Mouse (Mus musculus) limb, embryonic 13.5 days (tissue): ENCODE data around the gene C3. TPM values are rescaled to one million over a fixed set of nuclear protein-coding genes. Genes with fewer than 3 reads are reported as not detected.

Experiments
- ATAC-seq: fragments of 200-750 bp; cut with Nextera tagmentation; 2 replicates; pipeline ENCODE4 v1.8.0; 2017; ENCODE audit warnings: low read depth, moderate number of reproducible peaks, moderate TSS enrichment; ENCODE audit not compliant: low FRiP score
- H3K27ac ChIP-seq: fragments of 300-500 bp; sonication (generic); 2 replicates; pipeline ENCODE4 v1.5.1; 2015; ENCODE audit warnings: inconsistent platforms, mild to moderate bottlenecking, moderate library complexity
- H3K27me3 ChIP-seq: fragments of 300-500 bp; sonication (generic); 2 replicates; pipeline ENCODE4 v1.6.1; 2015; ENCODE audit warnings: mild to moderate bottlenecking, inconsistent platforms
- H3K36me3 ChIP-seq: fragments of 300-500 bp; sonication (generic); 2 replicates; pipeline ENCODE4 v1.6.1; 2015; ENCODE audit warnings: inconsistent platforms, mild to moderate bottlenecking, moderate library complexity
- H3K4me1 ChIP-seq: fragments of 300-500 bp; sonication (generic); 2 replicates; pipeline ENCODE4 v1.6.1; 2015; ENCODE audit warnings: inconsistent platforms
- H3K4me2 ChIP-seq: fragments of 300-500 bp; sonication (generic); replicated peaks from 2 replicates; pipeline ENCODE4 v1.6.1; 2015; ENCODE audit warnings: inconsistent platforms, mild to moderate bottlenecking, moderate library complexity
- H3K4me3 ChIP-seq: fragments of 300-500 bp; sonication (generic); 2 replicates; pipeline ENCODE4 v1.5.1; 2015; ENCODE audit warnings: moderate library complexity, mild to moderate bottlenecking, inconsistent platforms
- H3K9ac ChIP-seq: fragments of 300-500 bp; sonication (generic); 2 replicates; pipeline ENCODE4 v1.6.1; 2015; ENCODE audit warnings: mild to moderate bottlenecking, inconsistent platforms
- H3K9me3 ChIP-seq: fragments of 300-500 bp; sonication (generic); 2 replicates; pipeline ENCODE4 v1.6.1; 2016; ENCODE audit warnings: inconsistent platforms
- WGBS: fragments of 180-500 bp; shearing (Covaris S2); methylation state at CpG from one replicate; pipeline ENCODE4 v1.1.7; 2015; 5-methylcytosine and 5-hydroxymethylcytosine counted together
- polyA plus RNA-seq: library from polyadenylated mRNA; unstranded; fragments of >200 nt; fragmentation: Nextera tagmentation; extraction: Ambion mirVana; gene quantifications from 2 replicates; pipeline ENCODE4 v1.2.1, GENCODE M21; 2015

C3 gene
- polyA plus RNA-seq, 1 experiment from 2014 or later: 0.31 TPM

DNA sequence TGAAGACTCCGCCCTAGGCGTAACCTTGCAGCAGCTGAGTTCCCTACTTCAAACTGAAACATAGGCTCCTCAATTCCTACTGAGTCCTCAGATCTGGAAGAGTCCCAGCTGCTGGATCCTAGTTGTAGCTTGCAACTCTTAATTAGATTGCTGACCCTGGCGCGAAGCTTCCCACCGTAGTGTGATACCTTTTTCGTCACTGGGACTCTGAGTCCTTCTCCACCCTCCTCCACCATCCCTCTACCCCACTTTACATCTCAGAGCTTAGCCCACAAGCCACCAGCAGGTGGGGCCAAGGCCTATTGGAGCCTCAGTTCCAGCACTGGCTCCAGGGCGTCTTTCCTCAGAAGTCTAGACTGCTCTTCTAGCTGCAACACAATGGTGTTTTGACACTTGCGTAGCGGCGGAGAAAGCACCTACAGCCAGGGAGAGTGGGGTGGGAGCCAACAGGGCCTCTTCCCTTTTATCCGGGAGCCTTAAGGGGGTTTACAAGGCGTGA, 20.3 kb upstream of the C3 start, which contains the start of gene Gpr108:
Gene Gpr108 (minus strand): TSS at position 246 of the 499 bp plus-strand sequence.
- ATAC-seq: peak; percentile 52
- Histone ChIP-seq H3K9me3 (no peaks in the 10 kb centered on the region), H3K4me2 (peak within 1 kb of the TSS; percentile 98), H3K27me3 (no peaks in the 10 kb centered on the region), H3K4me1 (peaks cover 29% of the 10 kb centered on the region), H3K4me3 (peak within 1 kb of the TSS; percentile 81), H3K9ac (peak within 1 kb of the TSS; percentile 79), H3K27ac (peak within 1 kb of the TSS; percentile 96), H3K36me3 (peaks cover 17% of the 10 kb centered on the region)
- 1% methylated on average over 12 of the region's 12 CpGs for WGBS

DNA sequence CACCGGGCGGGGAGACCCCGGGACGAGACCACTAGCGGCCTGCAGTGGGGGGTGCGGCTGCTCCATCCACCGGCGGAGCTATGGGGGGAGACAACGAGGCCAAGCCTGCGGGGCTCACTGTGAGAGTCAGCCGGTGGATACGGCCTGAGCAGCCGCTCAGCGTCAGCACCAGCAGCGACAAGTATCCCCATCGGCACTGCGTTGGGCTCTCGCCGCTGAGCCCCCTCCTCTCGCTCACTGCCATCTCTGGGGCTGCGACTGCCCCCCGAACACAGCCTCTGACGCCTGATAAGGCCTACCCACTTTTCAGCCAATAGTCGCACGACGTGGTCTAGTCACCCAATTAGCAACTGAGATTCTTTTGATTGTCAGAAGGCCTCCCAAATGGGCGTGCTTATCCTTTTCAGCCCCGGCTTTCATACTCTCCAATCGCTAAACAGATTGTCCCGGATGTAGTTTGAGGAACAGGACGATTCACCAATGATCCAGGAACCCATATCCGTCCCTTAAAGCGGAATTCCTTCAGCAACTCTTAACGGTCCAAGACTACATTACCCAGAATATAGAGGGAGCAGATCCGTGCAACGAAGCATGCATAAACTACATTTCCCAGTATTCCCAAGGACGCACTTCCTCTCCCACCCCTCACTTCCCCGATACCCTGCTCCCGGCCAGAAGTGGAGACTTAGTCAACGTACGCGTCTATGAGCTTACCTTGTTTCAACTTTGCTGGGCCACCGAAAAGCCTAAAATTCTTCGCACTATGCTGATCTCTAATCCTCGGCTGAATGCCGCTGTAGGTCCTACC, 19.7 kb upstream of the C3 start:
- Histone ChIP-seq H3K36me3 (peaks cover 20% of the 10 kb centered on the region), H3K4me3 (peak overlapping the region; percentile 81), H3K4me1 (peaks cover 29% of the 10 kb centered on the region), H3K9ac (peak overlapping the region; percentile 79), H3K9me3 (no peaks in the 10 kb centered on the region), H3K27me3 (no peaks in the 10 kb centered on the region), H3K4me2 (peak overlapping the region; percentile 98), H3K27ac (peak overlapping the region; percentile 96)
- ATAC-seq: peak; percentile 93
- WGBS: under 1% methylated on average over 46 of the region's 46 CpGs

- 4% methylated on average over 18 of the region's 18 CpGs for WGBS
- Histone ChIP-seq H3K9me3 (no peaks in the 10 kb centered on the region), H3K27me3 (no peaks in the 10 kb centered on the region), H3K4me3 (peak overlapping the region; percentile 81), H3K9ac (peak overlapping the region; percentile 79), H3K4me1 (peaks cover 29% of the 10 kb centered on the region), H3K4me2 (peak overlapping the region; percentile 84), H3K27ac (peak overlapping the region; percentile 96), H3K36me3 (peaks cover 28% of the 10 kb centered on the region)
- ATAC-seq: 0 out of 2 replicates have a peak, but pooled peaks have one; percentile 0
Observed at GRCm38 (mm10) chr17:57246663-57247392, 18.9 kb upstream of the C3 start.

GRCm38 (mm10) chr17:57245311-57245929, 17.5 kb upstream of the C3 start:
- Histone ChIP-seq H3K4me2 (peak overlapping the region; percentile 84; the same call in 1 of the 2 replicates), H3K9ac (no peak overlapping the region), H3K27me3 (no peaks in the 10 kb centered on the region), H3K9me3 (no peaks in the 10 kb centered on the region), H3K27ac (no peak overlapping the region), H3K36me3 (peaks cover 33% of the 10 kb centered on the region), H3K4me3 (0 out of 2 replicates have a peak overlapping the region, but pooled peaks have one; percentile 81), H3K4me1 (peaks cover 19% of the 10 kb centered on the region)
- no peak for ATAC-seq
- WGBS: 90% methylated on average over 10 of the region's 10 CpGs

DNA sequence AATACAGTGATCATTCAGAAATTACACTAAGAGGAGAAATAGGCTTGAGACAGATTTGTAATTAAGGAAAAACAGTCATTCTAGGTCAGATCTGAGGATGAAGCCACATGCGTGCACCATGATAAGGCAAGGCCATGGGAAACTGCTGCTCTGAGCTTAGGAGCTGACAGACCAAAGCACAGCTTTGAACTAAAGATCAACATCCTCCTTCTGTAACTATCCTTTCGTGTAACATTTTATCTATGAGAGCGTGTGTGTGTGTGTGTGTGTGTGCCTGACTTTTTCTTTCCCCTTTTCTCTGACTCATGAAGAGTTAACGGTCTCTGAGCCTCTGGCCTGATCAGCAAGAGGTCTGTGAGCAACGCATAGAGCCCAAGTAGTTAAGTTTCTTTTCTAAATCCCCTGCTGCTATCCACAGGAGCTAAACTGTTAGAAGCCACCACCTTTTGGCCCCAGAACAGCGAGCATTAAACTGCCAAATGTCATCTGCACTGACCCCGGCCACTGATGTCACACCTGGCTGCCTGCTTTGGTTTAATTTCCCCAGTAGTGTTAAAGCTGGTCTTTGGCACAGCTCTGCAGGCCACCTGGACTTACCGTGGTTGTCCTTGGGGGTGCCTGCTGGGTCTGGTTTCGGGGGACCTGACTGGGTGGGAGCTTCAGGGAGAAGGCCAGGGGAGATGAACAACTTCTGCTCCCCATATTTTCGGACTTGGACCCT, 15.9 kb upstream of the C3 start:
- WGBS: 60% methylated on average over 10 of the region's 10 CpGs
- no peak for ATAC-seq
- Histone ChIP-seq H3K27ac (no peak overlapping the region), H3K36me3 (peaks cover 33% of the 10 kb centered on the region), H3K4me2 (no peak overlapping the region), H3K9me3 (no peaks in the 10 kb centered on the region), H3K4me3 (no peak overlapping the region), H3K9ac (no peak overlapping the region), H3K27me3 (no peaks in the 10 kb centered on the region), H3K4me1 (peaks cover 12% of the 10 kb centered on the region)

DNA sequence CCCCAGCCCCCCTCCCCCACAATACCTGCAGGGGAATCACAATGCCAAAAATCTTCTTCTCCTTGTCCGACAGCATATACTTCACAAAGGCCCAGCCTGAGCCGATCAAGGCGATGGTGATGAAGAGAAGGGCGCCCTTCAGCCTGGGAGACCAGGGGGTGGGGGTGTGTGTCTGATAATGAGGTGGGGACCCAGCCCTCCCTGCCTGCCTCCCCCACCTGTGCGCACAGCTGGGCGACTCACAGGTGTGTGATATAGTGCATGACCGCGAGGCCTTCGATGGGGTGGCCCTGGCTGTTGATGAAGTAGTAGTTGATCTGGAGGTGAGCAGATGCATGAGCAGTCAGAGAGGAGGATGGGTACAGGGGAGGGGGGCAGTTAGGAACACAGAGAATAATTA, 9.2 kb upstream of the C3 start:
- WGBS: 91% methylated on average over 9 of the region's 9 CpGs
- Histone ChIP-seq H3K27me3 (no peaks in the 10 kb centered on the region), H3K9me3 (no peaks in the 10 kb centered on the region), H3K27ac (no peak overlapping the region), H3K36me3 (peaks cover 50% of the 10 kb centered on the region), H3K9ac (no peak overlapping the region), H3K4me1 (no peaks in the 10 kb centered on the region), H3K4me2 (no peak overlapping the region), H3K4me3 (no peak overlapping the region)
- ATAC-seq: 0 out of 2 replicates have a peak, but pooled peaks have one; percentile 21

DNA sequence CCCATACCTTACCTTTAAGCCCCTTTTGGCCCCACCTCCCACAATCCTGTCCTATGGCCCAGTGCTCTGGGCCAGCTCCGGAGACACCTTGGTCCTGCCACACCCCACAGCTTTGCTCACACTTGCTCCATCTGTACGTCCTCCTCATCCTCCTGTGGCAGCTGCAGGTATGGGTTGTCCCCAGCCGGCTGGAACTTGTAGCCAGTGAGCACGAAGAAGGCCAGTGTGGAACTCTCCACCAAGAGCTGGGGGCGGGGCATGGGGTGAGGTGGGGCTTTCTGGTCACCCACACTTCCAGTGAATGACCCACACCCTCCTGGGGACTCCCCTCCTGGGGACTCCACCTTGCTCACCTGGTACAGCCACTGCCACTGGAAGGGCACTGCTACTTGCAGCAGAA, 7.9 kb upstream of the C3 start:
- Histone ChIP-seq H3K4me1 (no peaks in the 10 kb centered on the region), H3K4me3 (no peak overlapping the region), H3K9ac (no peak overlapping the region), H3K9me3 (no peaks in the 10 kb centered on the region), H3K36me3 (peaks cover 41% of the 10 kb centered on the region), H3K27me3 (no peaks in the 10 kb centered on the region), H3K27ac (no peak overlapping the region), H3K4me2 (no peak overlapping the region)
- peak; percentile 17; the same call in 1 of the 2 replicates for ATAC-seq
- WGBS: 90% methylated on average over 5 of the region's 5 CpGs

GRCm38 (mm10) chr17:57234254-57234928, 6.5 kb upstream of the C3 start:
- H3K4me3 ChIP-seq: no peak overlapping the region
- peaks cover 4% of the 10 kb centered on the region; the same call in 1 of the 2 replicates for H3K27me3 ChIP-seq
- H3K36me3 ChIP-seq: peaks cover 41% of the 10 kb centered on the region
- no peaks in the 10 kb centered on the region for H3K4me1 ChIP-seq
- H3K9me3 ChIP-seq: no peaks in the 10 kb centered on the region
- 79% methylated on average over 12 of the region's 12 CpGs for WGBS
- no peak for ATAC-seq
- no peak overlapping the region for H3K9ac ChIP-seq
- no peak overlapping the region for H3K27ac ChIP-seq
- H3K4me2 ChIP-seq: no peak overlapping the region

DNA sequence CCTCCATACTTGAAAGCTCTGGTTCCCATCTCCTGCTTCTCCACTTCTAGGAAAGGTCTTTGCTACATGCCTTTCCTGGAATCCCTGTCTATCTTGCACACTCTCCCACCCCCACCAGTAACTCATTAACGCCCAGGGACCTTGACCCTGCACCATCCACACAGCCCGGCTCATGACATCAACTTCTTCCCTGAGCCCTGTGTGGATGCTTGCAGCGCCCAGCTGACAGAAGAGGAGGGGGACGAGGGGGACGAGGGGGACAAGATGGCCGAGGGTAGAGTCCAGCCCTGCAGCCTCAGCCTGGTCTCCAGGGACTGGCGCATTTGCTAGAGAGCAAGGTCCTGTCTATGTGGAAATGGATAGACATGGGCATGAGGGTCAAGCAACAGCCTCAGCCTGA, 5.1 kb upstream of the C3 start:
- H3K36me3 ChIP-seq: peaks cover 39% of the 10 kb centered on the region
- H3K9ac ChIP-seq: no peak overlapping the region
- no peak overlapping the region for H3K27ac ChIP-seq
- H3K27me3 ChIP-seq: peaks cover 4% of the 10 kb centered on the region; the same call in 1 of the 2 replicates
- ATAC-seq: 0 out of 2 replicates have a peak, but pooled peaks have one; percentile 9
- WGBS: 43% methylated on average over 7 of the region's 7 CpGs
- no peak overlapping the region for H3K4me2 ChIP-seq
- H3K4me3 ChIP-seq: no peak overlapping the region
- H3K4me1 ChIP-seq: no peaks in the 10 kb centered on the region
- H3K9me3 ChIP-seq: no peaks in the 10 kb centered on the region

DNA sequence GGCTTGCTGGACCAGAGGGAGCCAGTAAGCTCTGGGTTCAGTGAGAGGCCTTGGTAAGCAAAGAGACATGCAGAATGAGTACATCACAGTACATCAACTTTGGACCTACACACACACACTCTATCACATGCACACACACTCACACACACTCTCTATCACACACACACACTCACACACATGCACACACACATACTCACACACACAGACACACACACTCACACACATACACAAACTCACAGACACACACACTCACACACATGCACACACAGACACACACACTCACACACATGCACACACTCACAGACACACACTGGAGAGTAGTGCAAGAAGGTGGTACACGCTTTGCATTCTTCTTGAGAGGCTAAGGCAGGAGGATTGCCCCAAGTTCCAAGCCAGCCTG, 4.3 kb upstream of the C3 start:
- H3K9ac ChIP-seq: no peak overlapping the region
- no peak for ATAC-seq
- H3K27me3 ChIP-seq: peaks cover 4% of the 10 kb centered on the region; the same call in 1 of the 2 replicates
- no peak overlapping the region for H3K27ac ChIP-seq
- no peak overlapping the region for H3K4me3 ChIP-seq
- no peaks in the 10 kb centered on the region for H3K4me1 ChIP-seq
- WGBS: 79% methylated on average over 1 of the region's 1 CpGs
- no peaks in the 10 kb centered on the region for H3K9me3 ChIP-seq
- H3K36me3 ChIP-seq: peaks cover 31% of the 10 kb centered on the region
- no peak overlapping the region for H3K4me2 ChIP-seq

- no peak for ATAC-seq
- peaks cover 22% of the 10 kb centered on the region for H3K36me3 ChIP-seq
- H3K27me3 ChIP-seq: peaks cover 9% of the 10 kb centered on the region; the same call in 1 of the 2 replicates
Observed at GRCm38 (mm10) chr17:57231321-57231771, 3.4 kb upstream of the C3 start.

More at GRCm38 (mm10) chr17:57231321-57231771, 3.4 kb upstream of the C3 start:
- Histone ChIP-seq H3K4me2 (no peak overlapping the region), H3K9ac (no peak overlapping the region), H3K4me3 (no peak overlapping the region), H3K9me3 (no peaks in the 10 kb centered on the region), H3K27ac (no peak overlapping the region), H3K4me1 (no peaks in the 10 kb centered on the region)
